In genomic region chr2:52602228-52602627, GRCm38 (mm10) we compare ENCODE assay signal across 15 mouse cellular contexts.
A peak's percentile ranks its signal among the peaks of the same experiment; 100 is the strongest.
DNase-seq lines count a peak whose midpoint lies in the region; ATAC-seq and TF ChIP-seq lines count a peak whose summit lies in the region.
"Had no signal": no experiment of that assay in that cellular context is flagged by ENCODE, and none has a peak within 500 bp of the region (broad histone marks: within the 10 kb centered on the region; RNA-seq: fewer than 3 reads in every experiment).

No protein-coding gene starts in this region.

- H3K79me2 ChIP-seq in myocyte (ENCODE audit: control insufficient read depth, insufficient read depth), result no peaks in the 10 kb centered on the region

- H3K4me1 ChIP-seq in embryonic facial prominence, embryonic 14.5 days (ENCODE audit: control insufficient read depth, insufficient read depth, low read length), result no peaks in the 10 kb centered on the region
- H3K4me1 ChIP-seq in embryonic facial prominence, embryonic 10.5 days, result no peaks in the 10 kb centered on the region
- peaks cover 31% of the 10 kb centered on the region for H3K4me1 ChIP-seq in liver, embryonic 13.5 days (replicated peaks)
- H3K4me1 ChIP-seq in liver, embryonic 12.5 days, result peaks cover 24% of the 10 kb centered on the region
- H3K4me1 ChIP-seq in hindbrain, embryonic 10.5 days (replicated peaks), result no peaks in the 10 kb centered on the region

- H3ac ChIP-seq in myocyte (ENCODE audit: control insufficient read depth, insufficient read length), result no peak overlapping the region

- no peak for TF ChIP-seq POLR2A in myocyte (IDR thresholded peaks at IDR 0.05; ENCODE audit: insufficient read length, low read depth)

- H3K9me3 ChIP-seq in embryonic facial prominence, embryonic 14.5 days (ENCODE audit: control insufficient read depth, low read length), result 0 out of 2 replicates have a peak, but pooled peaks cover 3% of the 10 kb centered on the region
- no peaks in the 10 kb centered on the region for H3K9me3 ChIP-seq in embryonic facial prominence, embryonic 10.5 days
- H3K9me3 ChIP-seq in liver, embryonic 13.5 days (replicated peaks), result no peaks in the 10 kb centered on the region
- H3K9me3 ChIP-seq in liver, embryonic 12.5 days (replicated peaks), result no peaks in the 10 kb centered on the region
- no peaks in the 10 kb centered on the region for H3K9me3 ChIP-seq in hindbrain, embryonic 10.5 days
- H3K9me3 ChIP-seq: heart, embryonic 12.5 days; midbrain, embryonic 10.5 days had no signal

- H3K27ac ChIP-seq in embryonic facial prominence, embryonic 14.5 days (replicated peaks; ENCODE audit: low read depth, low read length), result no peak overlapping the region
- no peak overlapping the region for H3K27ac ChIP-seq in embryonic facial prominence, embryonic 10.5 days (replicated peaks)
- peak overlapping the region; percentile 71 for H3K27ac ChIP-seq in liver, embryonic 13.5 days
- H3K27ac ChIP-seq in liver, embryonic 12.5 days, result no peak overlapping the region
- H3K27ac ChIP-seq in hindbrain, embryonic 10.5 days, result no peak overlapping the region
- H3K27ac ChIP-seq: midbrain, embryonic 10.5 days had no signal

- peak; percentile 39 for DNase-seq in embryonic facial prominence, embryonic 14.5 days (ENCODE audit: low spot score)
- no peak for DNase-seq in embryonic facial prominence, embryonic 10.5 days (ENCODE audit: low spot score)
- DNase-seq in liver, embryonic 13.5 days, result no peak
- DNase-seq in right cerebral cortex, postnatal 14 days, result no peak
- DNase-seq in hindbrain, embryonic 10.5 days (ENCODE audit: low spot score), result no peak
- DNase-seq: cerebellum, adult 11-12 months; kidney, postnatal 10 days; thymus, adult 18-20 months had no signal

- H3K27me3 ChIP-seq in embryonic facial prominence, embryonic 14.5 days (replicated peaks; ENCODE audit: control insufficient read depth, insufficient read depth, low read length), result no peaks in the 10 kb centered on the region
- no peaks in the 10 kb centered on the region for H3K27me3 ChIP-seq in embryonic facial prominence, embryonic 10.5 days (replicated peaks; ENCODE audit: low read depth, poor library complexity, severe bottlenecking)
- no peaks in the 10 kb centered on the region for H3K27me3 ChIP-seq in liver, embryonic 13.5 days
- H3K27me3 ChIP-seq in liver, embryonic 12.5 days (replicated peaks), result no peaks in the 10 kb centered on the region
- no peaks in the 10 kb centered on the region for H3K27me3 ChIP-seq in myocyte (ENCODE audit: control insufficient read depth, insufficient read depth, insufficient read length)
- H3K27me3 ChIP-seq in hindbrain, embryonic 10.5 days (ENCODE audit: insufficient read depth, poor library complexity, severe bottlenecking), result no peaks in the 10 kb centered on the region
- H3K27me3 ChIP-seq: heart, embryonic 12.5 days had no signal

- no peak for ATAC-seq in embryonic facial prominence, embryonic 14.5 days (ENCODE audit: low read depth)
- 0 out of 2 replicates have a peak, but pooled peaks have one; percentile 57 for ATAC-seq in liver, embryonic 13.5 days (ENCODE audit: low read depth)
- no peak for ATAC-seq in liver, embryonic 12.5 days
- ATAC-seq in hematopoietic stem cell, adult 5-6 weeks (replicated peaks in 1 of 2; ENCODE audit: insufficient read depth in 1 of 2, low FRiP score in 2 of 2, low TSS enrichment in 1 of 2, low read depth in 1 of 2, poor library complexity in 2 of 2, severe bottlenecking in 2 of 2), result peak; percentile 23 to 33; a peak in 1 of 4 replicates
- ATAC-seq: hindbrain, embryonic 16.5 days had no signal

- H3K4me2 ChIP-seq in embryonic facial prominence, embryonic 14.5 days (ENCODE audit: low read depth, low read length), result no peak overlapping the region
- no peak overlapping the region for H3K4me2 ChIP-seq in liver, embryonic 13.5 days
- no peak overlapping the region for H3K4me2 ChIP-seq in liver, embryonic 12.5 days
- H3K4me2 ChIP-seq in myocyte (ENCODE audit: low read depth), result no peak overlapping the region
- H3K4me2 ChIP-seq: heart, embryonic 12.5 days had no signal

- no peak overlapping the region for H3K4me3 ChIP-seq in embryonic facial prominence, embryonic 14.5 days (ENCODE audit: low read depth, low read length)
- no peak overlapping the region for H3K4me3 ChIP-seq in embryonic facial prominence, embryonic 10.5 days
- no peak overlapping the region for H3K4me3 ChIP-seq in liver, embryonic 13.5 days (replicated peaks)
- H3K4me3 ChIP-seq in liver, embryonic 12.5 days, result no peak overlapping the region
- no peak overlapping the region for H3K4me3 ChIP-seq in myocyte
- no peak overlapping the region for H3K4me3 ChIP-seq in hindbrain, embryonic 10.5 days
- H3K4me3 ChIP-seq: erythroblast, embryonic 14.5 days; heart, embryonic 12.5 days; midbrain, embryonic 10.5 days had no signal

- WGBS in embryonic facial prominence, embryonic 14.5 days, result 85% methylated on average over 2 of the region's 2 CpGs
- 92% methylated on average over 2 of the region's 2 CpGs for WGBS in embryonic facial prominence, embryonic 10.5 days
- 37% methylated on average over 2 of the region's 2 CpGs for WGBS in liver, embryonic 13.5 days (ENCODE audit: insufficient replicate concordance)
- WGBS in liver, embryonic 12.5 days (ENCODE audit: insufficient replicate concordance), result 56% methylated on average over 2 of the region's 2 CpGs
- 91% methylated on average over 2 of the region's 2 CpGs for WGBS in hindbrain, embryonic 10.5 days

- H3K9ac ChIP-seq in embryonic facial prominence, embryonic 14.5 days (ENCODE audit: low read depth, low read length), result no peak overlapping the region
- H3K9ac ChIP-seq in liver, embryonic 13.5 days, result no peak overlapping the region
- H3K9ac ChIP-seq in liver, embryonic 12.5 days, result no peak overlapping the region
- H3K9ac ChIP-seq: heart, embryonic 12.5 days had no signal

- no peaks in the 10 kb centered on the region for H3K36me3 ChIP-seq in embryonic facial prominence, embryonic 14.5 days (ENCODE audit: control insufficient read depth, insufficient read depth, low read length)
- H3K36me3 ChIP-seq in embryonic facial prominence, embryonic 10.5 days (replicated peaks), result no peaks in the 10 kb centered on the region
- no peaks in the 10 kb centered on the region for H3K36me3 ChIP-seq in liver, embryonic 13.5 days
- H3K36me3 ChIP-seq in liver, embryonic 12.5 days, result no peaks in the 10 kb centered on the region
- no peaks in the 10 kb centered on the region for H3K36me3 ChIP-seq in myocyte (ENCODE audit: control insufficient read depth, insufficient read depth)
- no peaks in the 10 kb centered on the region for H3K36me3 ChIP-seq in hindbrain, embryonic 10.5 days
- H3K36me3 ChIP-seq: heart, embryonic 12.5 days; midbrain, embryonic 10.5 days had no signal

TF ChIP-seq in myocyte, 11 proteins besides CTCF, POLR2A, EP300 and RAD21:
- TF ChIP-seq CEBPB (IDR thresholded peaks at IDR 0.05; ENCODE audit: insufficient read depth, poor library complexity, severe bottlenecking), result peak; percentile 74
- no peak for TF ChIP-seq REST (IDR thresholded peaks at IDR 0.05; ENCODE audit: insufficient read depth, insufficient read length)
- TF ChIP-seq E2F4 (IDR thresholded peaks at IDR 0.05; ENCODE audit: insufficient read depth), result no peak
TF ChIP-seq in myocyte: peak in this region for 1.

Comparison
In these comparisons a context has a peak if more than half of its experiments do, and no peak if none do; other contexts are left out.
1. ATAC-seq: peak in liver, embryonic 13.5 days (single experiment) and hematopoietic stem cell, adult 5-6 weeks (2 of 2); none in embryonic facial prominence, embryonic 14.5 days (single experiment) and liver, embryonic 12.5 days (single experiment).